Mouse (Mus musculus): ENCODE measurements around the gene Cul5.
A peak's percentile ranks its signal among the peaks of the same experiment; 100 is the strongest.

The Cul5 gene

DNA sequence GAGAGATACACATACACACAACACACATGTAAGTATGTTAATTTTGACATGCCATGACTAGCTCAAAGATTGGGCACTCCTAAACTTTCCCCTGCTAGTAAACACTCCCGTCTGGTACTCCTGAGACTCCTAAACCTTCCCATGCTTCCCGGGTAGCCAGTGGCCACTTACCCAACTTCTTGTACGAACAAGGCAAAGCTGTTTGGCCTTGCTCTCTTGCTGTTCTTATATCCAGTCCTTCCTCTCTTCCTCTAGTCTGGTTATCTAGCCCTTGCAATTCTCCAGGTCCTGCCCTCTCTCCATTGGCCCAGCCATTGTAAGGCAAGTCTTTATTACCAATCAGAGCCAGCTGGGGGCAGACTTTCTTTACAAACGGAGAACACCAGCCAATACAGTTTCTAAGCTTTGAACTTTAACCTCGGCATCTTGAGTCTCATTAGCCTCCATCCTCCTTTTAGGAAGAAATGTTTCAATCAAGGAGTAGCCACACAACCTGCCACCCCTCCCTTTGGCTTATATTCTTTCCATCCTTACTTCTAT is at the start of gene Cul5:
Gene Cul5 (minus strand): TSS at position 335 of the 540 bp plus-strand sequence.
- peak; percentile 54 for DNase-seq

DNA sequence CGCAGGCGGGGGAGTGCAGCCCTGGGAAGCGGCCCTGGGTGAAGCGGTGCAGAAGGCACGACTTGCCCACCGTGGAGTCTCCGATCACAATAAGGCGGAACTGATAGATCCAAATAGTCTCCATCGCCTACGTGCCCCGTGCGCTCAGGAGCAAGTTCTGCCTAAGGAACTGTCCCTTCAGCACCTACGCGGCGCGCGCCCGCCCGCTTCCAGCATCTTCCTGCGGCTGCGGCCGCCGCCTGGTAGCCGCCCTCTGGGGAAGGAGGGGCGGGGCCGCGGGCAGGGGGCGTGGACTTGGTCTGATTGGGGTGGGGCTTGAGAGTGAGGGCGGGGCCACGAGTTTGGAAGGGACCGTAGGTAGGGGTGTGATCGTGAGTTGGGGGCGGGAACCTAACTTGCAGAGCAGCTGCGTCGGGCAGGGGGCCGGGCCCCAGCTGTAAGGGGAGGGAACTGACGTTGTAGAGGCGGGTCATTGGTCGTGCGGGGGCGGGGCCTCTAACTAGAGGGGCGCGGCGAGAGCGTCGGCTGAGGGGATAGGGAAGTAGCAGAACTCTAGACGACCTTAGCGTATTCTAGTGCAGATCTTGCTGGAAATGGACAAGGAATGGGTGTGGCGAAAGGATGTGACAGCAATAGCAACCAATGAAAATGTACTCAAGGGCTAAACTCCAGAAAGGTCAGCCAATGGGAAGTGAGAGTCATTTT is 36.3 kb upstream of the Cul5 start, which contains the start of gene Rab39:
Gene Rab39 (minus strand): TSS at position 241 of the 705 bp plus-strand sequence.
- DNase-seq: peak; percentile 89

DNA sequence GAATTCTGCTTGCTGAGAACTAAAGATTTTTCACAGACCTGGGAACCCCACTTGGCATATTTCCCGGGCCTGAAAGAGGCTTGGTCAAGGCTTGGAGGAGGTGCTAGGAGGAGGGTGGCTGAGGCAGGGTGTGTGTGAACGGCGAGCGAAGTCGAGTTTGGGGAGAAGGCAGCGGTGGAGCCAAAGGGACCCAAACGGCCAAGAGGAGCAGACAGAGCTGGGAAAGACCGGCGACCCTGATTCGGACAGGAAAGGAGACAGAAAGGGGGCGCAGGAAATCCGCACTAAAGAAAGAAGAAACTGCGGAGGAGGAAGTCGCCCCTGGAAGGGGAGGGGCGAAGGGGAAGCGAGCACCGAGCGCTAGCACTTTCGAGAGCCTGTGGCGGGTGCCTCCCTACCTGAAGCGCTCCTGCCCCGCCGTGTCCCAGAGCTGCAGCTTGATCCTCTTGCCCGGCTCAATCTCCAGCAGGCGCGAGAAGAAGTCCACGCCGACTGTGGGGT is 35.7 kb upstream of the Cul5 start:
- DNase-seq: no peak

DNA sequence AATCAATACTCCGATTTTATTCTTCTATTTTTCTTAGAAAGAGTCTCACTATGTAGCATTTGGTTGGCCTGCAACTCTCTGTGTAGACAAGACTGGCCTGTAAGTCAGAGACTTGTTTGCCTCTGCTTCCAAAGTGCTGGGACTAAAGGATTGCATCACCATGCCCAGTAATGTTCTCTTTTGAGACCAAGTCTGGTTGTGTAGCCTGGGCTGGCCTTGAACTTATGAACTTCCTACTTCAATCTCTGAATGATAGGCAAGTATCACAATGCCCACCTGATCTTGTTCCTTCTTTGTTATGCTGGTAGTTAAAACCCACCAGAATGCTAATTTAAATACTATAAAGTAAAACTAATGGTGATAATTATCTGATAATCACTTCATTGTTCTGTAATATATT is 33.2 kb upstream of the Cul5 start:
- no peak for DNase-seq

DNA sequence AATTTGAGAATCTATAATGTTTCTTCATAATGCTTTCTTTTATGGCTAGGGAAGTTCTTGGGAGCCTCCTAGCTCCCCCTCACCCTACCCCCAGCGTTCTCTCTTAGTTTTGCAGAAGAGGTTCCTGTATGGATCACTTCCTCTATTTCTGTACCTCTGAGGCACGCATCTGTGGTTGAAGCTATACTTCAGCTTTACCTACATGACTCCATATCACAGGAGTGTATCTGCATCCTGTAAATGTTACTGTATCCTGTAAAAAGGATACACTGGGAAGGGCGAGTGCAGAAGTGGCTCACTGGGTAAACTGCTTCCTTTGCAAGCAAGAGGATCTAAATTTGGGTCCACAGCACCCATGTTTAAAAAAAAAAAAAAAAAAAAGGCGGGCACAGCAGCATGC is 30.7 kb upstream of the Cul5 start:
- DNase-seq: no peak

DNA sequence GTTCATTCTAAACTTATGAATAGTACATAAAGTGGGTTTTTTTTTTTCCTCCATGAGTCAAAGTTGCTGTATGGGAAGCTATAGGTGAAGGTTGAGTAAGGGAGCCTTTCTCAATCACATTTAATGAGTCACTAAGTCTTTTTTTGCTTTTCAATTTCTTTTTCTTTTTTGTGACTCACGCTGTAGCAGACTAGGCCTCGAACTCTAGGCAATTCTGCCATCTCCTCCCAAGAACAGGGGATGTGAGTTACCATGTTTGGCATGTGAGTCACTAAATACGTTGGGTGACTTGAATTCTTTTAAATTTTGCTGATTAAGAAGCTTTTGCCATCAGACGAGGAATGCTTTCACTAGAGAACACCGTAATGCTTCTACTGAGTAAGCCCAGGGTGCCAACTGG is 26.0 kb upstream of the Cul5 start:
- DNase-seq: no peak

DNA sequence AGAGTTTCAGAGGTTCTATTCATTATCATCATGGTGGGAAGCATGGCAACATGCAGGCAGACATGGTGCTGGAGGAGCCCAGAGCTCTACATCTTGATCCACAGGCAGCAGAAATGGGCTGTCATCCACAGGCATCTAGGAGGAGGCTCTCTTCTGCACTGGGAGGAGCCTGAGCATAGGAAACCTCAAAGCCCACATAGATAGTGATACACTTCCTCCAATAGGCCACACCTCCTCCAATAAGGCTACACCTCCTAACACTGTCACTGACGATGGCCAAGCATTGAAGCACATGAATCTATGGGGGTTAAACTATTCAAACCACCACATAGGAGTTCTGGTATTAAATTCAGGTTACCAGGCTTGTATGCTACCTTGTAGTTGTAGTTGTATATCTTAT is 23.9 kb upstream of the Cul5 start:
- DNase-seq: no peak

DNA sequence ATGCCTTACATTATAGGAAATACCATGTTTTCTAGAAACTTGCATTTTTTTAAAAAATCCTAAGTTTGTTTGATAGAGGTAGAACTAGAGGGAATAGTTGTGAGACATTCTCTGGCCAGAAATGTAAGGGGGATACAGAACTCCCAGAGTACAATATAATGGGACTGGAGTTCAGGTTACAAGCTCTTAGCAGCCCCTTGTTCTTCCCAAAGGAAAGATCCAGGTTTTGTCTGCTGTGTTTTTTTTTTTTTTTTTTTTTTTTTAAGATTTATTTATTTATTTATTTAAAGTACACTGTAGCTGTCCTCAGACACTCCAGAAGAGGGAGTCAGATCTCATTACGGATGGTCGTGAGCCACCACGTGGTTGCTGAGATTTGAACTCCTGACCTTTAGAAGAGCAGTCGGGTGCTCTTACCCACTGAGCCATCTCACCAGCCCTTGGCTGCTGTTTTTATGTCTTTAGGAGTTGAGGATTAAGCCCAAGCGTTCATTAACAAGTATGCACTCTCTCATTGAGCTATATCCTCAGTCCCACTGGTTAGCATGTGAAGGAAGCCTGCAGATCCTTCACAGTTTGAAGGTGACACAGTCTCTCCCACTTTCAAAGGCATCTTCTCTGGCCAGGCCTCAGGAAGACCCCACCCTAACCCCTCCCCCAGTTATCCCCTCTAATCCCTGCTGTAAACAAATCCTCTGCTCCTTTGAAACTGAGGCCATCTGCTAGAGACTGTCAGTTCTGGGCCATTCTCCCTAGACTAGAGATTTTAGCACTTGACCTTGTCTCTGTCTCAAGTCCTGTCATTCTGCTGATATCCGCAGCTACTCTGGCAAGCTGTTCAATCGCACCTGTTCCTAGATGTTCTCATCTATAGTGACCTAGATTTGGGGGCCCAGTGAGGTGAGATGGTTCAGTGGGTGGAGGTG is 22.2 kb upstream of the Cul5 start:
- no peak for DNase-seq

DNA sequence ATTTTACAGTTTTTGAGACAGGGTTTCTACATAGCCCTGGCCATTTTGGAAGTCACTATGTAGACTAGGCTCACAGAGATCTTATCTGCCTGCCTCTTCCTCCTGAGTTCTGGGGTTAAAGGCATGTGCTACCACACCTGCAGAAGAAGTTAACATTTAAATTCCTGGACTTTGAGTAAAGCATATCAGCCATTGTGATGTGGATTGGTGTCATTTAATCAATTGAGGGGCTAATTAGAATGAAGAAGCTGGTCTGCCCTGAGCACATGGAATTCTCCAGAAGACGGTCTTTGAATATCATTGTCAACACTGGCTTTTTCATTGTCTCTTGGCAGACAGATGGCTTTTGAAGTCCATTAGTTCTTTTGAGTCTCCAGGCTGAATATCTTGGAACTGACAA is 11.0 kb upstream of the Cul5 start:
- no peak for DNase-seq

DNA sequence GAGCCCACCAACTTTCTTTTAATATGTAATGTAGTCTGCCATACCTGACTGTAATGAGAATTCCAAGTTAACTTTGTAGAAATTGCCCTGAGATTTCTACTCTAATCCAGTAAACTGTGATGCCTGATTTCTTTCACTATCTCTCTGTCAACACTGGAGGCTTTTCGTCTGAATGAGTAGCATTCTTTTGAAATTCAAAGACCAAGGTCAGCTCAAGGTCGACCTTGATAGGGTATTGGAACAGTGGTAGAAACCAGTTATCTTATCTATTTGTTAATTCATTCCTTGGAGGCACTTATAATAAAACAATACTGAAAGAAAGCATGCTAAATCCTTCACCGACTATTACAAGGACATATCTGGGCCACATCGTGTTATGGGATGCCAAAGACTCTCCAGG is 7.1 kb upstream of the Cul5 start:
- no peak for DNase-seq

DNA sequence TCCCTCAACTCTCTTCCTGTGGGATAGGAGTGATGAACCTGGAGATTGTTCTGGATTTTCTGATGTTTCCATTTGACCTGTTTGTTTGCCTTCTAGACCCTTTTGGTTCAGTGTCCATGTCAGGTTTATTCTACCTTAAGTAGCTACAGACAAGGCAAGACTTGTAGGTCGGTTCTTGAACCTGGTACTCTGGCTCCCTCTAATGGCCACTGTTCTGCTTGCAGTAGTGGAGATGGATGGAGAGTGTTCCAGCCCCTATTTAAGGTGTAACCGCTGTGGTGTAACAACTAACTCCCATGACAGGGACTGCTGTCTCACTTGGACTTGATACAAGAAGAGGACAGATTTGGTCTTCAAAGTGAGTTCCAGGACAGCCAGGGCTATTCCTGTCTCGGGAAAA is 3.8 kb upstream of the Cul5 start:
- peak; percentile 85 for DNase-seq

DNA sequence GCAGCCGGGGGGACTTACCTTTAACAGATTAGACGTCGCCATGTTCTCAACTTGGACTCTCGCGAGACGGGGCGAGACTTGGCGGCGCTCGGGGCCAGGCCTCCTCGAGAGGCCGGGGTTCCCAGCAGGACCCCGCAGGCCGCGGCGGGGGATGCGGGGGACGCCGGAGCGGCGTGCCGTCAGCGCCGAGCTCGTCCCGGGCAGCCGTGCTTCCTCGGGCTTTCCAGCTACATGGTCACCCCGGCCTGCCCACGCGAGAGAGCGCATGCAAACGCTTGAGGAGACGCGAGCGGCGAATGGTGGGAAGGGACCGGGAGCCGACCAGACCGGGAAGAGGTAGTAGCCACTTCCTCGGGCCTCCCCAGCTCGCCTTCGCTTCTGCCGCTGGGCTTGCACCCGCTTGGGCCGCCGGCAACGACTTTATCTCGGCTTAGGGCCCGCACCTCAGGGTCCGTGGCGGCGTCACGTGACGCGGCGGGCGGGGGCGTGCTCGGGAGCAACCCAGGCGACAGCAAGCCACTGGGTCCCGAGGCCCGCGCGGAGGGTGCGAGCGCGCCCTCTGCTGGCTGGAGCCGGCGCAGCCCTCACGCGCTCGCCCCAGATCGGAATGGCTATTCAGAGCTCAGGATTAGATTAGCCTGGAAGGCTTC is 2.7 kb downstream of the Cul5 start:
- DNase-seq: peak; percentile 97

DNA sequence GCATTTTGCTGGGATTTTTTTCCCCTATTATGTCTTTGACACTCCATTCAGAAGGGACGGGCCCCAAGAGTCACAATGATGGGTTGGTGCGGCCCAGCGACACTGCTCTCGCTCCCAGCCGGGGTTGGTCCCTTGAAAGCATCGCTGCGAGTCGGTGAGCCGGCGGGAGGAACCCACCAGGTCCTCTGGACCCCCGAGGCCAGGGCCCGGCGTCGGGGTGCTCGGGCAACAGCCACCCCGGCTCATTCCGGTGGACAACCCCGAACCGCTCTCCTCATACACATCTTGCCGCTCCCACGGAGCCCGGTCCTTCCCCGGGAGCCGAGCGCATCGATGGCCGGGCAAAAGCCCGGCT is 3.2 kb downstream of the Cul5 start:
- DNase-seq: no peak

DNA sequence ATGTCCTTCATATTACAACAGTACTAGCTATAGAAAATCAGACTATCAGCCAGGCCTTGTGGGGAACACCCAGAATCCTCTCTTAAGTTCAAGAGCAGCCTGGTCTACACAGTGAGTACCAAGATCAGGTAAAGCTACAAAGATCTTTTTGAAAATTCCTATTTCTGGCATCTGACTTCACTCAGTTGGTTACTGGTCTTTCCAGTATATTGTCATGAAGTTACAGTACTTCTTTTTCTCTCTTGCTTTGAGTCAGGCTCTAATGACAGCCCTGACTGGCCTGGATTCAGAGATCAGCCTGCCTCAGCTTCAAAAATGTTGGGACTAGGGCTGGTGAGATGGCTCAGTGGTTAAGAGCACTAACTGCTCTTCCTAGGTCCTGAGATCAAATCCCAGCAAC is 4.4 kb downstream of the Cul5 start:
- DNase-seq: no peak

DNA sequence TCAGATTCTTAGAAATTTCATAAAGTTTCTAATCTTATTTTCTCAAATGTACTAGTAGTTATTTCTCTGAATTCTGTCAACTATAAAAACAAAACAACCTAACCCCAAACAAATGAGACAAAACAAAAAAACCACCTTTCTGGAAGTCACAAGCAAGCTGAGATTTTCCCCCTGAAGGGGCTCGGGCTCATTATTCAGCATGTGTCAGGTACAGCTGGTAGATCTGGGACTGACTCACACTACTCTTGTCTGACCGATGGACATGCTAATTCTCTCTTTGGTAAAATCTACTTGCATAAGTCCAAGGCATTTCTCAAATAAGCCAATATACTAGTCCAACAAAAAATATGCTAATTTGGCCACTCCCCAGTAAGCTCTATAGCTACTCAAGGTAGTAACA is 5.0 kb downstream of the Cul5 start:
- DNase-seq: no peak

DNA sequence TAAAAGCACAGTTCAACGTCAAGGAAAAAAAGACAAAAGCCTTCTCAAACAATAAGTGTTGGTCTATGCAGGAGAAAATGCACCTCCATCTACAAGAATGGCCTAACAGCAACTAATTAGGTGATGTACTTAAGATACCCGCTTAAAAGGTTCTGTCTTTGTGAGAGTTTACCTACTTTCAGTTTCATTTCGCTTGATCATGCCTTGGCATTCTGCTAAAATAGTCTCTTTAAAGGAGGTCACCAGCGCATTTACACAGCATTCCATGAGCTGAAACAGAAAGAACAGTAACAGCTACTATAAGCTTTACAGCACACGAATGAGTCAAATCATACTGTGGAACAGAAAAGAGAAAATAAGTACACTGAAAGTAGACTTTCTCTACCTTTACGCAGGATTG is 35.0 kb downstream of the Cul5 start:
- DNase-seq: no peak

DNA sequence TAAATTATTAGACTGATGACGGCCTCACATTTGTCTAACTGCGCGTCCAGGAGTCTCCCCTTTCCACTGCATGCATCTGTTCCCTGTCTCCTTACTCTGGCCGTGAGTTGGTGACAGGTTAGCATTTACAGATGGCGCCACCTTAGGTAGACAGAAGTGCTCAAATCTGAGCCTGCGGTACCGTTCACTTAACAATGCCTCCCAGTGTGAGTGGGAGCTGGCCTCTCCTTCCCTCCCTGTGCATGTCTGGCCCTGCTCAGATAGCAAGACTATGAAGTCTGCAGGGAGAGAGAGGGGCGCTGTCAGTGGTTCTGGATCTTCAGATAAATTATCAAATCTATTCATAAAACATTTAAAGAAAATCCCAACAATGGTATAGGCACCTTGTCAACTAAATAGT is 54.6 kb downstream of the Cul5 start:
- no peak for DNase-seq

DNA sequence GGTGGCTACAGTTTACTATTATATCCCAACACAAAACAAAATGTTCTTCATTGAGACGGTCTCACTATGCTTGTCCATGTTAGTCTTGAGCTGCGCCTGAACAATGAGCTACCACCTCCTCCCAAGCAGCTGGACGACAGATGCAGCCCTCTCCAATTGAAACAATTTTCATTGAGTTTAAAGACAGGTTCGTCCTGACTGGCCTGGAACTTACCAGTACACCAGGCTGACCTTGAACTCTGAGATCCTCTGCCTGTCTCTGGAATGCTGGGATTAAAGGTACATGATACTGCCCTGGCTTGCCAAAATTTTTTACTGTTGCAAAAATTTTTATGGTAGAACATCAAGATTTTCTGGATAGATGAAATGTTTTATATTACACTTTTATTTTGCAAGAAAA is 55.5 kb downstream of the Cul5 start:
- DNase-seq: no peak

DNA sequence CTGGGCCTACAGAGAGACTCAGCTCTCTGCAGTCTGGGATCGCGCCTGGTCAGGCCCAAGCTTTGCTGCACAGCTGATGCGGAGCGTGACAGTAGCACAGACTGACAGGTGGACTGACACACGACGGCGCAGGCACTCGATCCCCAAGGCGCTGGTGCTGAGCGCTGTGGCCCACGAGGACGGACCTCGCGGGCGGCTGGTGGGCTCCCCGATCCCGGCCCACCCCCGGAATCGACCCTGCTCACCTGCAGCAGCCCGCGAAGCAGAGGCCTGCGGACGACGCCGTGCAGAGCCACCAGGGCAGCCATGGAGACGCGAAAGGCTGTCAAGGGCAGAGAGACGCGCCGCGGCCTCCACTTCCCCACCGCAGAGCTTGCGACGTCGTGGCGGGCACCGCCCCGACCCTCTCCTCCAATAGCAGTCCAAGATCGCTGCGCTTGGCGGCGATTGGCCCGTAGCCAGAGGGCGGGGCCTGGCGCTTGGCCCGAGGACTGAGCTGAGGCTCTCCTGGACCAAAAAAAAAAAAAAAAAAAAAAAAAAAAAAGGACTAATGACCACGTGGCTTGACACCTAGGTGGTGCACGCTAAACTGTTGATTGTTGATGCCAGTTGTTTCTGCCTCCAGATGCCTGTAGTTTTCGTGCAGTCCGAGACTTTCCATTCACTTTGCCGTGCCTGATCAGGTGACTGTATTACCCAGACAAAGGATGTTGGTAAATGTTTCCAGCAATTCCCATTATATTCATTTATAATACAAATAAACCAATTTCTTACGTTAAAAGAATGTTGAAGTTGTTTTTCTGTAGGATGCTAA is 59.6 kb downstream of the Cul5 start, which contains the start of gene Acat1:
Gene Acat1 (minus strand): TSS at position 415 of the 814 bp plus-strand sequence.
- peak; percentile 98 for DNase-seq

DNA sequence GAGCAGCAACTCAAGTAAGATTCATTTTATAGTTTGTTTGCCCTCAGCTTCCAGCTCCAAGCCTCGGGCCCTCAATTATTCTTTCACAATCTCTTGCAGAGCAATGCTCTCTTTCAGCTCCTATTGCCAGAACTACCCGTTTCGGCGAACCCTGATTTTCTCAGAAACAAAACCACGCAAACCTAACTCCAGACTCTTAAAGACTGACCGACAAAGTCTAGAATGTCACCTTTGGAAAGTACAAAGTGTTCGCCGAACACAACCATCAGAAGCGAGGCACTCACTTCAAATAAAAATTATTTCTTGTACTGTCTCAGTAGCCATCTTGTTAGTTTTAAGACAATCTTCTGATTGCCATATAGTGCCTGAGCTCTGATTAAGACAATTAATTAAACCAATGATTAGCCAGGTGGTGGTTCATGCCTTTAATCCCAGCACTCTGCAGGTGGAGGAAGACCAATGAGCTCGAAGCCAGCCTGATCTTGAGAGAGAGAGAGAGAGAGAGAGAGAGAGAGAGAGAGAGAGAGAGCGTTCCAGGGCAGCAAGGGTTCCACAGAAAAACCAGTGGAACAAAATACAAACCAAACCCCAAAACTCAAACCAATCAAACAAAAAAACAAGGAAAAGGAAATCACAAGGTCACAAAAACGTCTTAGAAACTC is 60.4 kb downstream of the Cul5 start:
- no peak for DNase-seq

DNA sequence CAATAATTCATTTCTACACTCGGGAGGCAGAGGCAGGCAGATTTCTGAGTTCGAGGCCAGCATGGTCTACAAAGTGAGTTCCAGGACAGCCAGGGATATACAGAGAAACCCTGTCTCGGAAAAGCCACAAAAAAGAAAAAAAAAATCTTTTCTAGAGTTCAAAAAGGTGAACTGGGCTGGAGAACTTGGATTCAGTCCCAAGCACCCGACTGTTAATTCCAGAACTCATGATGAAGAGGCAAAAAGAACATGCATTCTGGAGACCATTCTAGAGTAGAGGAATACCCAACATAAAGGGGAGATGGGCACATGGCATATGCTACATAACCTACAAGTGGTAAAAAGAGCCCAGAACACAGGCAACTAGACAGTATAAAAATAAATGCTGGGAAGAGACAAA is 62.0 kb downstream of the Cul5 start:
- DNase-seq: no peak

DNA sequence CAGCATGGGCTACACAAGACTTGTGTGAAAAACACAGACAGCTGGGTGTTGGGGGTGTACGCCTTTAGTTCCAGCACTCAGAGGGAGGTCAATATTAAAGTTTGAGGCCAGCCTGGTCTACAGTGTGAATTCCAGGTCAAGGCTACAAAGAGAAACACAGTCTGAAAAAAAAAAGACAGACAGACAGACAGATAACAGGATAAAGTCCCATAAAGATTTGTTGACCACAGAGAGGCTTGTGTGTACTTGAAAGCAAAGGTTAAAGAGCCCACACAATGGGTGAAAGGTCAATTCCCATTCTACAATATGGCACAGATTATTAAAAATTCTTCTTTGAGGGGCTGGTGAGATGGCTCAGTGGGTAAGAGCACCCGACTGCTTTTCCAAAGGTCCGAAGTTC is 62.6 kb downstream of the Cul5 start:
- no peak for DNase-seq
